Mouse (Mus musculus) mature B cell (primary cell): ENCODE data around the gene Dpagt1.

Experiments used
- in situ Hi-C: fragments of 300-500 bp; cut with MboI; formaldehyde crosslinking; loops from 2 replicates; pipeline ENCODE4 v1.14.3; 2019

Gene Dpagt1

GRCm38 (mm10) chr9:44325768-44326370 is at the start of gene Dpagt1:
TSS of gene Dpagt1 (plus strand) at chr9:44326019.
- in situ Hi-C loops: no loop called here

GRCm38 (mm10) chr9:44283183-44283582 is 42.6 kb upstream of the Dpagt1 start:
- in situ Hi-C loops: no loop called here

- in situ Hi-C loops: no loop called here
These were observed 39.5 kb upstream of the Dpagt1 start for GRCm38 (mm10) chr9:44286256-44286850.

GRCm38 (mm10) chr9:44287003-44287400 is 38.8 kb upstream of the Dpagt1 start:
- in situ Hi-C loops: no loop called here

- in situ Hi-C loops: no loop called here
These were observed 38.3 kb upstream of the Dpagt1 start for GRCm38 (mm10) chr9:44287401-44288075.

GRCm38 (mm10) chr9:44288076-44288958 is 37.5 kb upstream of the Dpagt1 start, which contains the start of gene Abcg4:
TSS of gene Abcg4 (minus strand) at chr9:44288615.
- in situ Hi-C loops: no loop called here

- in situ Hi-C loops: no loop called here
These were observed 36.9 kb upstream of the Dpagt1 start for GRCm38 (mm10) chr9:44288959-44289291.

- in situ Hi-C loops: no loop called here
These were observed 33.3 kb upstream of the Dpagt1 start for GRCm38 (mm10) chr9:44292490-44292889.

GRCm38 (mm10) chr9:44300001-44300400 is 25.8 kb upstream of the Dpagt1 start:
- in situ Hi-C loops: loop anchor here (5.0 kb wide), 1 partner anchor 42 kb away; the partner anchor contains the start of gene Hmbs

- in situ Hi-C loops: no loop called here
These were observed 20.2 kb upstream of the Dpagt1 start, which contains the start of gene Hinfp for GRCm38 (mm10) chr9:44305466-44306079. TSS of gene Hinfp (minus strand) at chr9:44305671.

- in situ Hi-C loops: no loop called here
These were observed 19.3 kb upstream of the Dpagt1 start for GRCm38 (mm10) chr9:44306532-44306931.

GRCm38 (mm10) chr9:44307248-44307647 is 18.6 kb upstream of the Dpagt1 start:
- in situ Hi-C loops: no loop called here

GRCm38 (mm10) chr9:44309756-44310155 is 16.1 kb upstream of the Dpagt1 start:
- in situ Hi-C loops: no loop called here

- in situ Hi-C loops: no loop called here
These were observed 15.1 kb upstream of the Dpagt1 start for GRCm38 (mm10) chr9:44310750-44311135.

GRCm38 (mm10) chr9:44311136-44312134 is 14.4 kb upstream of the Dpagt1 start:
- in situ Hi-C loops: no loop called here

- in situ Hi-C loops: no loop called here
These were observed 12.2 kb upstream of the Dpagt1 start for GRCm38 (mm10) chr9:44313476-44314256.

- in situ Hi-C loops: no loop called here
These were observed 11.6 kb upstream of the Dpagt1 start for GRCm38 (mm10) chr9:44314257-44314547.

GRCm38 (mm10) chr9:44314910-44315309 is 10.9 kb upstream of the Dpagt1 start:
- in situ Hi-C loops: no loop called here

GRCm38 (mm10) chr9:44317452-44317851 is 8.4 kb upstream of the Dpagt1 start:
- in situ Hi-C loops: no loop called here
